In genomic region chr4:128729709-128730037, GRCm38 (mm10) we compare ENCODE assay signal across 7 mouse cellular contexts. TPM values are rescaled to one million over a fixed set of nuclear protein-coding genes. Genes with fewer than 3 reads are reported as not detected.
DNase-seq lines count a peak whose midpoint lies in the region; ATAC-seq and TF ChIP-seq lines count a peak whose summit lies in the region.

No protein-coding gene starts in this region.

- no peak overlapping the region for H3K4me3 ChIP-seq in MEL (ENCODE audit: control insufficient read depth in 1 of 2, insufficient read depth in 1 of 2, low read depth in 2 of 2, low read length in 2 of 2)
- peak overlapping the region; percentile 91 for H3K4me3 ChIP-seq in embryonic facial prominence, embryonic 12.5 days
- H3K4me3 ChIP-seq in hindbrain, embryonic 13.5 days, result peak overlapping the region; percentile 99
- peak overlapping the region; percentile 86 to 87; a peak in 3 of 4 replicates for H3K4me3 ChIP-seq in liver, embryonic 14.5 days (ENCODE audit: insufficient read depth in 1 of 2, low read depth in 2 of 2, low read length in 2 of 2)
- H3K4me3 ChIP-seq in neural tube, embryonic 13.5 days, result peak overlapping the region; percentile 98

- no peak overlapping the region for H3K27ac ChIP-seq in MEL (ENCODE audit: control insufficient read depth, low read depth, low read length)
- H3K27ac ChIP-seq in embryonic facial prominence, embryonic 12.5 days, result peak overlapping the region; percentile 61
- peak overlapping the region; percentile 96 for H3K27ac ChIP-seq in hindbrain, embryonic 13.5 days
- no peak overlapping the region for H3K27ac ChIP-seq in liver, embryonic 14.5 days
- peak overlapping the region; percentile 98 for H3K27ac ChIP-seq in neural tube, embryonic 13.5 days (replicated peaks)

- TF ChIP-seq RAD21 in MEL (IDR thresholded peaks at IDR 0.05; ENCODE audit: low read depth, low read length), result no peak

- H3K9me3 ChIP-seq in MEL (replicated peaks; ENCODE audit: insufficient read depth, low read length), result no peaks in the 10 kb centered on the region
- H3K9me3 ChIP-seq in embryonic facial prominence, embryonic 12.5 days, result no peaks in the 10 kb centered on the region
- H3K9me3 ChIP-seq in hindbrain, embryonic 13.5 days, result no peaks in the 10 kb centered on the region
- no peaks in the 10 kb centered on the region for H3K9me3 ChIP-seq in liver, embryonic 14.5 days (ENCODE audit: control insufficient read depth, low read length)
- no peaks in the 10 kb centered on the region for H3K9me3 ChIP-seq in neural tube, embryonic 13.5 days

- peaks cover 2 to 24% of the 10 kb centered on the region in 2 experiments for H3K36me3 ChIP-seq in MEL (ENCODE audit: control insufficient read depth in 1 of 2, insufficient read depth in 2 of 2, low read length in 2 of 2)
- H3K36me3 ChIP-seq in embryonic facial prominence, embryonic 12.5 days, result 0 out of 2 replicates have a peak, but pooled peaks cover 15% of the 10 kb centered on the region
- H3K36me3 ChIP-seq in hindbrain, embryonic 13.5 days, result peaks cover 8% of the 10 kb centered on the region
- peaks cover 2% of the 10 kb centered on the region for H3K36me3 ChIP-seq in liver, embryonic 14.5 days (replicated peaks; ENCODE audit: control insufficient read depth, insufficient read depth, low read depth)
- H3K36me3 ChIP-seq in neural tube, embryonic 13.5 days, result peaks cover 14% of the 10 kb centered on the region

- H3K9ac ChIP-seq in MEL (ENCODE audit: control insufficient read depth, low read depth, low read length, poor library complexity, severe bottlenecking), result no peak overlapping the region
- peak overlapping the region; percentile 100 for H3K9ac ChIP-seq in embryonic facial prominence, embryonic 12.5 days
- peak overlapping the region; percentile 100 for H3K9ac ChIP-seq in hindbrain, embryonic 13.5 days
- H3K9ac ChIP-seq in liver, embryonic 14.5 days (replicated peaks), result peak overlapping the region; percentile 93
- H3K9ac ChIP-seq in neural tube, embryonic 13.5 days, result peak overlapping the region; percentile 100

- peaks cover 9 to 25% of the 10 kb centered on the region in 2 experiments; a peak in 3 of 4 replicates for H3K4me1 ChIP-seq in MEL (ENCODE audit: control insufficient read depth in 1 of 2, insufficient read depth in 2 of 2, low read length in 2 of 2)
- peaks cover 63% of the 10 kb centered on the region for H3K4me1 ChIP-seq in embryonic facial prominence, embryonic 12.5 days
- peaks cover 83% of the 10 kb centered on the region for H3K4me1 ChIP-seq in hindbrain, embryonic 13.5 days (replicated peaks)
- H3K4me1 ChIP-seq in liver, embryonic 14.5 days (replicated peaks; ENCODE audit: control insufficient read depth in 2 of 2, insufficient read depth in 2 of 2, low read length in 1 of 2), result peaks cover 22 to 33% of the 10 kb centered on the region in 2 experiments
- H3K4me1 ChIP-seq in neural tube, embryonic 13.5 days (replicated peaks), result peaks cover 85% of the 10 kb centered on the region

- WGBS in embryonic facial prominence, embryonic 12.5 days, result 11% methylated on average over 5 of the region's 5 CpGs
- WGBS in hindbrain, embryonic 13.5 days, result 15% methylated on average over 5 of the region's 5 CpGs
- 29% methylated on average over 5 of the region's 5 CpGs for WGBS in liver, embryonic 14.5 days (ENCODE audit: insufficient replicate concordance)
- WGBS in neural tube, embryonic 13.5 days, result 30% methylated on average over 5 of the region's 5 CpGs

- no peaks in the 10 kb centered on the region for H3K27me3 ChIP-seq in MEL (ENCODE audit: control insufficient read depth in 1 of 2, insufficient read depth in 2 of 2, low read length in 2 of 2)
- no peaks in the 10 kb centered on the region for H3K27me3 ChIP-seq in embryonic facial prominence, embryonic 12.5 days
- no peaks in the 10 kb centered on the region for H3K27me3 ChIP-seq in hindbrain, embryonic 13.5 days
- no peaks in the 10 kb centered on the region for H3K27me3 ChIP-seq in liver, embryonic 14.5 days (ENCODE audit: control insufficient read depth, insufficient read depth, low read length)
- H3K27me3 ChIP-seq in neural tube, embryonic 13.5 days, result no peaks in the 10 kb centered on the region

- no peak for ATAC-seq in embryonic facial prominence, embryonic 12.5 days (ENCODE audit: insufficient number of reproducible peaks, insufficient read depth, low FRiP score, low TSS enrichment)
- no peak for ATAC-seq in hindbrain, embryonic 13.5 days (ENCODE audit: low FRiP score)
- ATAC-seq in liver, embryonic 14.5 days (ENCODE audit: insufficient read depth), result no peak
- ATAC-seq in neural tube, embryonic 13.5 days (ENCODE audit: low read depth), result no peak

- TF ChIP-seq POLR2A in MEL (IDR thresholded peaks at IDR 0.05; ENCODE audit: control insufficient read depth in 1 of 2, insufficient read depth in 1 of 2, low read depth in 1 of 2, low read length in 2 of 2, poor library complexity in 1 of 2), result no peak

- H3K79me2 ChIP-seq in MEL (ENCODE audit: control insufficient read depth, insufficient read depth, low read length, poor library complexity), result peaks cover 33% of the 10 kb centered on the region

- DNase-seq in MEL (ENCODE audit: low read depth, low spot score), result no peak
- DNase-seq in liver, embryonic 14.5 days (ENCODE audit: low read depth in 3 of 3, low spot score in 3 of 3), result no peak
- no peak for DNase-seq in left cerebral cortex, adult 18-20 months (ENCODE audit: low spot score in 2 of 2)
- DNase-seq in ovary, postnatal 14 days (ENCODE audit: low spot score), result no peak

- peak overlapping the region; percentile 91 for H3K4me2 ChIP-seq in embryonic facial prominence, embryonic 12.5 days (replicated peaks)
- H3K4me2 ChIP-seq in hindbrain, embryonic 13.5 days, result peak overlapping the region; percentile 83
- H3K4me2 ChIP-seq in liver, embryonic 14.5 days (ENCODE audit: low read depth), result peak overlapping the region; percentile 88
- H3K4me2 ChIP-seq in neural tube, embryonic 13.5 days, result peak overlapping the region; percentile 99

- TF ChIP-seq EP300 in MEL (IDR thresholded peaks at IDR 0.05; ENCODE audit: low read depth in 1 of 2, low read length in 2 of 2), result 0 out of 4 replicates have a peak, but pooled peaks of 1 of the 2 experiments have one; percentile 27
- no peak for TF ChIP-seq EP300 in liver, embryonic 14.5 days (IDR thresholded peaks at IDR 0.05; ENCODE audit: low read depth)

- TF ChIP-seq CTCF in MEL (IDR thresholded peaks at IDR 0.05 in 2 of 3, conservative IDR thresholded peaks at IDR 0.05 in 1 of 3; ENCODE audit: control insufficient read depth in 1 of 3, insufficient read depth in 1 of 3, low read depth in 2 of 3, low read length in 3 of 3, poor library complexity in 1 of 3, severe bottlenecking in 1 of 3), result no peak
- no peak for TF ChIP-seq CTCF in liver, embryonic 14.5 days (IDR thresholded peaks at IDR 0.05; ENCODE audit: low read depth)

TF ChIP-seq in MEL, 35 proteins besides CTCF, POLR2A, EP300 and RAD21:
- TF ChIP-seq JUND (IDR thresholded peaks at IDR 0.05; ENCODE audit: low read depth, low read length), result no peak
- 0 out of 2 replicates have a peak, but pooled peaks have one; percentile 23 for TF ChIP-seq RCOR1 (IDR thresholded peaks at IDR 0.05; ENCODE audit: low read depth, low read length)

RNA-seq across cellular contexts. Expression of gene A3galt2, which starts 25.5 kb away (rescaled TPM):
- not detected in 2 replicates for total RNA-seq in MEL (2012; rRNA removed)
- polyA plus RNA-seq in MEL (2012; ENCODE audit: insufficient read depth in 1 of 2, insufficient read length in 2 of 2, low read depth in 1 of 2, low replicate concordance in 2 of 2, missing spikeins in 1 of 2), result under 1 TPM in 1 of 2 experiments, not detected in 1; 0.06 TPM
- polyA plus RNA-seq in embryonic facial prominence, embryonic 12.5 days (2016; fragmentation: Nextera tagmentation; extraction: Ambion mirVana), result 0.18 and 0.19 TPM in 2 replicates
- 0.38 and 0.53 TPM in 2 replicates for polyA plus RNA-seq in hindbrain, embryonic 13.5 days (2015; fragmentation: Nextera tagmentation; extraction: Ambion mirVana)
- polyA plus RNA-seq in liver, embryonic 14.5 days (2012; rRNA removed), result 0.06 and 0.09 TPM in 2 replicates
- 0.04 TPM in 1 of 2 replicates, not detected in the other for polyA plus RNA-seq in liver, embryonic 14.5 days (2014; fragmentation: Nextera tagmentation; extraction: Ambion mirVana)
- polyA plus RNA-seq in neural tube, embryonic 13.5 days (2015; fragmentation: Nextera tagmentation; extraction: Ambion mirVana), result 0.46 and 0.70 TPM in 2 replicates
- under 1 TPM; 0.28 to 0.37 TPM for total RNA-seq in left cerebral cortex, adult 18-20 months (2021)

Comparison
In these comparisons a context has a peak if more than half of its experiments do, and no peak if none do; other contexts are left out.
1. H3K27ac ChIP-seq: peak in embryonic facial prominence, embryonic 12.5 days (single experiment), hindbrain, embryonic 13.5 days (single experiment) and neural tube, embryonic 13.5 days (single experiment); none in MEL (single experiment) and liver, embryonic 14.5 days (single experiment).
2. H3K4me3 ChIP-seq: peak in embryonic facial prominence, embryonic 12.5 days (single experiment), hindbrain, embryonic 13.5 days (single experiment), liver, embryonic 14.5 days (2 of 2) and neural tube, embryonic 13.5 days (single experiment); none in MEL (0 of 2).
3. Peak in every context shown above with its lines, with median percentiles within 50 percentile points of each other: H3K4me2 ChIP-seq.